Mouse (Mus musculus): ENCODE data around the gene Zcchc7. TPM values are rescaled to one million over a fixed set of nuclear protein-coding genes. Genes with fewer than 3 reads are reported as not detected.

Gene Zcchc7
- polyA plus RNA-seq, 1 experiment = 3.5 TPM

DNA sequence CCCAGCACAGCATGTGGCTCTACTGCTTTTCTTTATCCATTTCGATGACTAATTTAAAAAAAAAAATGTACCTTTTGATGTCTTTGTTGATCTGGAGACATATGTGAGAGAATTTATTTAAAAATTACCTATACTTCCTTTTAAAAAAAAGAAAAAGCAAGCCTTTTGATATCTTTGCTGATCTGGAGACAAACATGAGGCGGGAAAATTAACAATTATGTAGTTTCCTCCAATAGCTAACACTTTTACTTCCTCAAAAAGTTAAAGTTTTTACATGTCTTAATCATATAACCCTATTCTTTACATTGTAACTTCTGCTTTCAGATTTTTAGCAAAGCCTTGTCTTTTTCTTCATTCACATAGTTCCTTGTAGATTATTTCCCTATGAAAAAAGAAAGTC, 155.2 kb downstream of the Zcchc7 start:
- Histone ChIP-seq H3K4me1 (ENCODE audit: control insufficient read depth, insufficient read depth, insufficient read length, low read length) (no peaks in the 10 kb centered on the region), H3K36me3 (ENCODE audit: control insufficient read depth, insufficient read depth, low read length) (peaks cover 6% of the 10 kb centered on the region; the same call in 1 of the 2 replicates), H3K4me3 (ENCODE audit: low read depth, low read length) (no peak overlapping the region), H3K27ac (ENCODE audit: insufficient read depth, low read depth, low read length) (no peak overlapping the region), H3K27me3 (ENCODE audit: control insufficient read depth, insufficient read depth, low read length) (no peaks in the 10 kb centered on the region)
- TF ChIP-seq CTCF (IDR thresholded peaks at IDR 0.05; ENCODE audit: extremely low read depth, insufficient read length, insufficient replicate concordance, low read depth, low read length) (no peak), POLR2A (IDR thresholded peaks at IDR 0.05; ENCODE audit: low read depth, low read length) (no peak)
- WGBS = 86% methylated on average over 2 of the region's 2 CpGs

DNA sequence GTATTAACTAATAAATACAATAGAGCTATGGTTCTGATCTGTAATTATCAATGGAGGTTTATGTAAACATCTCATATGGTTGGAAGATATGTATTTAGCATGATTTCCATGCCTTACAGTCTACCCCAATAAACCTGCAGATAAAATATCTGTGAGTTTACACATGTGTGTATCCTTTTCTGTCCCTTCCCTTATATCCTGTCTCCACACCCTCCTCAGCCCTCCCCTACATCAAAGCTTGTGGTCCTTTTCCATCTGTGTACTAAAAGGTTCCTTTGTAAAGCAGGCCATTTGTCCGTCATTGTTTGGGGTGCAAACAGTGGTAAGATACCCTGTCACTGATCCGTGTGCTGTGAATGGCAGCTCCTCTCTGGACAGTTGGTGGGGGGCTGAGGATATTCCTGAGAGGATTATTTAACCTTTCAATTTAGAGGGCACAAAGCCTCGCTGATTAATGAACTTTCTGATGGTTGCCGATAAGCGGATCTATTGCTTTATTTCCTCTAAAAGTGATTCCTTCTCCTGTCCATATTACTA, 161.7 kb downstream of the Zcchc7 start:
- Histone ChIP-seq H3K4me3 (ENCODE audit: low read depth, low read length) (no peak overlapping the region), H3K4me1 (ENCODE audit: control insufficient read depth, insufficient read depth, insufficient read length, low read length) (no peaks in the 10 kb centered on the region), H3K27me3 (ENCODE audit: control insufficient read depth, insufficient read depth, low read length) (no peaks in the 10 kb centered on the region), H3K27ac (ENCODE audit: insufficient read depth, low read depth, low read length) (no peak overlapping the region), H3K36me3 (ENCODE audit: control insufficient read depth, insufficient read depth, low read length) (peaks cover 7% of the 10 kb centered on the region)
- WGBS = 82% methylated on average over 5 of the region's 5 CpGs
- TF ChIP-seq CTCF (IDR thresholded peaks at IDR 0.05; ENCODE audit: extremely low read depth, insufficient read length, insufficient replicate concordance, low read depth, low read length) (no peak), POLR2A (IDR thresholded peaks at IDR 0.05; ENCODE audit: low read depth, low read length) (no peak)

DNA sequence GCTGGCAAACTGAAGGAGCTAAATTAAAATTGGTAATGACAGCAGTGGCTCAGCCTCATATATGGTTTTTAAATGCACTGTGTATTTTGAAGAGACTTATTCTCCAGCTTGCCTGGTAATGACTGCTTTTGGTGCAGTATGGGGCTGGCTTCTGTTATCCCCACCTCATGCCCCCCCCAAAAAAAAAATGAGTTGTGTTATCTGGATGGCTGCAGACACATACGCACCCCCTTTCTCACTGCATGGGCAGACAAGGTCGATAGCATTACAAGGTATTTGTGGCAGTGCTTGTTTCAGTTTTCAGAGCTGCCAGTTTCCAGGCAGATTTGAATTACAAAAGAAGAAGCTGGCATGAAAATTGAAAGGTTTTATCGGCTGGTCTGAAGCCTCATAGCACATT, 162.2 kb downstream of the Zcchc7 start:
- Histone ChIP-seq H3K4me3 (ENCODE audit: low read depth, low read length) (no peak overlapping the region), H3K4me1 (ENCODE audit: control insufficient read depth, insufficient read depth, insufficient read length, low read length) (no peaks in the 10 kb centered on the region), H3K27me3 (ENCODE audit: control insufficient read depth, insufficient read depth, low read length) (no peaks in the 10 kb centered on the region), H3K36me3 (ENCODE audit: control insufficient read depth, insufficient read depth, low read length) (peaks cover 7% of the 10 kb centered on the region), H3K27ac (ENCODE audit: insufficient read depth, low read depth, low read length) (no peak overlapping the region)
- TF ChIP-seq CTCF (IDR thresholded peaks at IDR 0.05; ENCODE audit: extremely low read depth, insufficient read length, insufficient replicate concordance, low read depth, low read length) (no peak), POLR2A (IDR thresholded peaks at IDR 0.05; ENCODE audit: low read depth, low read length) (no peak)
- 68% methylated on average over 3 of the region's 3 CpGs for WGBS

DNA sequence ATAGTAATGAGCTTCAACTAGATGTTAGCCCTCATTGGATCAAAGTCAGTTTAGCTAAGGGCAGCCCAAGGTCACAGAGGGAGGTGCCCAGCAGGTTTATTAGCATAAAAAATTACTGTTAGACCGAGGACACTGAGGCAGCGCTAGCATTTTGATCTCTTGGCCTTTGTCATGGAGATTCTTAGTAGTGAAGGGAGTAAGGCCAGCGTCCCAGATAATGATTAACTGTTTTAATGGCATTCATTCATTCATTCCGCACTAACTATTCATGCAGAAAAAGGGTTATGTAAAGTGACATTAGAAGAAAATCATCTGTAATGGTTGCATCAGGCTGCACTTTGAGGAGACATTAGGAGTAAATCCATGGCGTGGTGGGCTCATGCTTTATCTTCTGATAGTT, 165.2 kb downstream of the Zcchc7 start:
- H3K4me3 ChIP-seq (ENCODE audit: low read depth, low read length) = no peak overlapping the region
- 81% methylated on average over 5 of the region's 5 CpGs for WGBS
- H3K27me3 ChIP-seq (ENCODE audit: control insufficient read depth, insufficient read depth, low read length) = no peaks in the 10 kb centered on the region
- no peak overlapping the region for H3K27ac ChIP-seq (ENCODE audit: insufficient read depth, low read depth, low read length)
- TF ChIP-seq CTCF (IDR thresholded peaks at IDR 0.05; ENCODE audit: extremely low read depth, insufficient read length, insufficient replicate concordance, low read depth, low read length) (no peak), POLR2A (IDR thresholded peaks at IDR 0.05; ENCODE audit: low read depth, low read length) (no peak)
- peaks cover 8% of the 10 kb centered on the region for H3K36me3 ChIP-seq (ENCODE audit: control insufficient read depth, insufficient read depth, low read length)
- no peaks in the 10 kb centered on the region for H3K4me1 ChIP-seq (ENCODE audit: control insufficient read depth, insufficient read depth, insufficient read length, low read length)

DNA sequence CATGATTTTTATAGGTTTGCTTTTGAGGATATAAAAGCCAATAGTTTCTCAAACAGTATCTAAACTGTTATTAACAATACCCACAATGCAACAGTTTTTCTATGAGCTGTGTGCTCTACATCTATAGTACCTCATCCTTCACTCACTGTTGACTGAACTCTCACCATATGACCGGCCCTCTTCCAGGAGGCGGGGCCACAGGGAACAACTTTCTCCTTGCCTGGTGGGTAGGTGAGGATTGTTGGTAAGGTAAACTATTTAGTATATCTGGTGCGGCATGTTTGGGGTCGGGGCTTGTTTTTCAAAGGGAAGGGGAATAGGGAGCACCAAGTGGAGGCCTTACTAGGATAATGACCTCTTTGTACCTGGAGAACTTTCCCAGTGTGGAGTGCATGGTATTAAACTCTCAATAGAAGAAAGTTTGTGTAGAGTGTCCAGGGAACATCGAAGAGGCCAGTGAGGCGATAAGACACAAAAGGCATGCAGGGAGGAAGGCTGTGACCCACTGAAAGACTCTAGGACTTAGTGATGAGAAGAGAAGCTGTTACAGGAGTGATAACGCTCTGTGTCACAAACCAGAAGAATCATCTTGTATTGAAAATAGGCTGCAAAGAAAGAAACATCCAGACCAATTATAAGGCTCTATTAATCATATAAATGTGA, 166.9 kb downstream of the Zcchc7 start:
- Histone ChIP-seq H3K27ac (ENCODE audit: insufficient read depth, low read depth, low read length) (no peak overlapping the region), H3K4me3 (ENCODE audit: low read depth, low read length) (no peak overlapping the region), H3K27me3 (ENCODE audit: control insufficient read depth, insufficient read depth, low read length) (no peaks in the 10 kb centered on the region), H3K36me3 (ENCODE audit: control insufficient read depth, insufficient read depth, low read length) (peaks cover 16% of the 10 kb centered on the region), H3K4me1 (ENCODE audit: control insufficient read depth, insufficient read depth, insufficient read length, low read length) (no peaks in the 10 kb centered on the region)
- WGBS = 90% methylated on average over 7 of the region's 7 CpGs
- TF ChIP-seq CTCF (IDR thresholded peaks at IDR 0.05; ENCODE audit: extremely low read depth, insufficient read length, insufficient replicate concordance, low read depth, low read length) (no peak), POLR2A (IDR thresholded peaks at IDR 0.05; ENCODE audit: low read depth, low read length) (no peak)

DNA sequence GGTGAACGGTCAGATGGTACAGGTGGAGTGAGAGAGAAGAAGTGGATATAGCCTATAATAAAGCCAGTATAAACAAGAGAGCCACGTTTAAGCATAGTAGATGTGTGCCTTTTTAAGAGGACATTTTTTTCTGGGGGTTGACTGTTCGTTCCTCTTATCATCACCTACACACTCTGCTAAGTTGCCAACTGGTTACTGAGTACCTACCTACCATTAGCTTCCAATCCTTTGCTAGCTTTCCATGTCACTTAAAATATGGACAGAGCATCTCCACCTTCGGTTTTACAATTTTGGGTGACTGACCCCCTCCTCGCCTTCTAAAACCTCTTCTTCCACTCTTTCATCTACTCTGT, 167.4 kb downstream of the Zcchc7 start:
- Histone ChIP-seq H3K27ac (ENCODE audit: insufficient read depth, low read depth, low read length) (no peak overlapping the region), H3K36me3 (ENCODE audit: control insufficient read depth, insufficient read depth, low read length) (peaks cover 16% of the 10 kb centered on the region), H3K4me3 (ENCODE audit: low read depth, low read length) (no peak overlapping the region), H3K4me1 (ENCODE audit: control insufficient read depth, insufficient read depth, insufficient read length, low read length) (no peaks in the 10 kb centered on the region), H3K27me3 (ENCODE audit: control insufficient read depth, insufficient read depth, low read length) (no peaks in the 10 kb centered on the region)
- 89% methylated on average over 5 of the region's 5 CpGs for WGBS
- TF ChIP-seq POLR2A (IDR thresholded peaks at IDR 0.05; ENCODE audit: low read depth, low read length) (no peak), CTCF (IDR thresholded peaks at IDR 0.05; ENCODE audit: extremely low read depth, insufficient read length, insufficient replicate concordance, low read depth, low read length) (no peak)

DNA sequence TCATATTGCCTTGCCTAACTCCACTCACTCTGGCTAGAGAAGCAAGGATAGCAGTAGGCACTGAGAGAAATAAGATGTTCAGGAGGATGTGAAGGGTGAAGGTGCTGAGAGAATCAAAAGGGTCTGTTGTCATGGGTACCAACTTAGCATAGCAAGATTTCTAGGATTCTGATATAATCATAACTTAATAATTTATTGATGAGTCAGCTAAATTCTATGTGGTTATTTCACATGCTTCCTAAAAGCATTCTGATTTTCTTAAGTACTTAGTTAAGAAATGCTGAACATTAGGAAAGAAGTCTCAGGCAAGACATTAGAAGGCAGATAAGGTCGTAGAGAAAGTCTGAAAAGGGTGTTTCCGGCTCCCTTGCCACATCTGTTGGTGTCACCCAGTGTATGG, 172.3 kb downstream of the Zcchc7 start:
- Histone ChIP-seq H3K27me3 (ENCODE audit: control insufficient read depth, insufficient read depth, low read length) (no peaks in the 10 kb centered on the region), H3K27ac (ENCODE audit: insufficient read depth, low read depth, low read length) (no peak overlapping the region), H3K36me3 (ENCODE audit: control insufficient read depth, insufficient read depth, low read length) (peaks cover 44% of the 10 kb centered on the region), H3K4me1 (ENCODE audit: control insufficient read depth, insufficient read depth, insufficient read length, low read length) (no peaks in the 10 kb centered on the region), H3K4me3 (ENCODE audit: low read depth, low read length) (no peak overlapping the region)
- no peak for TF ChIP-seq POLR2A (IDR thresholded peaks at IDR 0.05; ENCODE audit: low read depth, low read length)
- no peak for TF ChIP-seq CTCF (IDR thresholded peaks at IDR 0.05; ENCODE audit: extremely low read depth, insufficient read length, insufficient replicate concordance, low read depth, low read length)
- WGBS = 78% methylated on average over 2 of the region's 2 CpGs

Measured in small intestine, adult 2 months (tissue).